Mouse (Mus musculus) c-Kit-positive CD71-negative TER-119-negative erythroid progenitor cells, embryonic 14.5 days (primary cell): Measurements from ENCODE around the gene Pcdh15.

ENCODE experiments used
- DNase-seq: peaks from one replicate; pipeline ENCODE4 v3.0.0-alpha.2; 2013; ENCODE audit warnings: low read depth

Pcdh15 gene

DNA sequence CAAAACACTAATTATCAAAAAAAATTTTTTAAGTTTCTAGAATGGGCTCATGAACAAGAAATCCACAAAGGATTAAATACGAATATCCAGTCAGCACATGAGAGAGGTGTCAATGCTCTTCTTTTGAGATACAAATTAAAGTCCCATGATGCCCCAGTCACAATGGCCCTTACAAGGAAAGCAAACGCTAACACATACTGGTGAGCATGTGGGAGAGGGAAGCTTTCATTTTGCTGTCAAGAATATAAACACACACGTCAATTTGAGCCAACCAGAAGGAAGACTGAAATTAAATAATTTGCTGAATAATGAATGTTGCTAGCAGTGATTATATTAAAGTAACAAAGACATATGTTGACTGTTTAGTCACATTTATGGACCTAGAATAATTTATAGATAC lies 1470.5 kb downstream of the Pcdh15 start:
- DNase-seq, result no peak

DNA sequence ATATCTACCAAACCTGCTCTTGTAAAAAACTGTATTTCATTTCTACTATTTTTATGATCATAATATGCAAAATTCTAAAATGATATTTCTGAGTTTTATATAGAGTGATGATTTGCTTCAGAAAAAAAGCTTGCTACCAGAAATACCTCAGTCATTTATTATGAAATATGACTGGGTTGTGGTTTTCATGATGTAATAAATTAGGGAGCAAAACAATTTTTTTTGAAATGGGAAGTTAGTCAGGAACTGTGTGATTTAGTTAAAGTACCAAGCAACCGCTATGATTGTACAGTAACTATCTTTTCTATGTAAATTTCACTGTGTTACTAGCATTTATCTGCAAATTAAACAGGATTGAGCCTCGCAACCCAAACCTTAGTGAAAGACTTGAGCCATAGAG lies 1480.8 kb downstream of the Pcdh15 start:
- no peak for DNase-seq

DNA sequence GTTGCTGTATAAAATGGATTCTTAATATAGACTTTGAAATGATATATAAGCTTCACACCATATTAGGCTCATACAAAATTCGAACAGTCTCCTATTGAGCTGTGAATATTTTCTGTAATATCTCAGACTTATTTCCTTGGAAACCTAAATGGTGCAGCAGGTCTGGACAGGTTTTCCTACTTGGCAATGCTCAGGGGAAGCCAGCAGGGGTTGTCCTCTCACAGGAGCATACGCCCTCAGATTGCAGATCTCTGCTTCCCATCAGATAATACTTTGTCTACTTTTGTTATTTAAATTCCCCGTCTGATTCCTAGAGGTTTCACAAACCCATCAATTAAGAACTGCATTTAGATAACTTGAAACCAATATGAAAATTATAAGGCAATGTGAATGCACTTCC lies 1492.7 kb downstream of the Pcdh15 start:
- no peak for DNase-seq

DNA sequence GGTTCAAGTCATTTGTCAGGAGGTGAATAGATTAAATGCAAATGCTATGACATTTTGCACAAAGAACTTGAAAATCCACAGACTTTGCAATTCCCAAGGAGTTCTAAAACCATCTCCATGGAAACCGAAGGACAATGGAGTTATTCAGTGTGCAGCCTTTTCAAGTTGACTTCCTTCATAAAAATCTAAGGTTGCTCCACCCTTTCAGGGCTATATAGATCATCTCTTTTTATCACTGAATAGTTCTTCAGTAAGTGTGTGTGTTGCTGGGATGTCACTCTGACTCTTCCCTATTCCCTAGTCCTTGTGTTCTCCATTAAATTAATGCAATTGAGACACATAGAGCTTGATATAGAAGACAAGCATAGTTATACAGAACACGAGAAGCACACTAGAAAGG lies 1508.5 kb downstream of the Pcdh15 start:
- DNase-seq, result no peak

DNA sequence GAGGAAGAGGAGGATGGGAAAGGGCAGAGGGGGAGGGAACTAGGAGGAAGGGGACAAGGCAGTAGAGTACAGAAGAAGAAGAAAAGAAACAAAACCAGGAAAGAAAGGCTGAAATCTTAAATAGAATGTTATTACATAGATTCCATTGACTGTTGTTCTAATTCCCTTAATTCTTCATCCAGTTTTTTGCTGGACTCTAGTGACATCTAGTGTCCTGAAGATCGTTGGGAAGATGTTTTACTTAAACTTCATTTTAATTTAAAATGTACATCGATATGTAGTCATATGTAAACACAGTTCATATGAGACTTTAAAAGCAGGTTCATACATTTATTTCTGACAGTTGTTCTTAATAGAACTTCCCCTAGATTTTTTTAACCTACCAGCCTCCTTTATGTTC lies 1522.7 kb downstream of the Pcdh15 start:
- DNase-seq, result no peak

DNA sequence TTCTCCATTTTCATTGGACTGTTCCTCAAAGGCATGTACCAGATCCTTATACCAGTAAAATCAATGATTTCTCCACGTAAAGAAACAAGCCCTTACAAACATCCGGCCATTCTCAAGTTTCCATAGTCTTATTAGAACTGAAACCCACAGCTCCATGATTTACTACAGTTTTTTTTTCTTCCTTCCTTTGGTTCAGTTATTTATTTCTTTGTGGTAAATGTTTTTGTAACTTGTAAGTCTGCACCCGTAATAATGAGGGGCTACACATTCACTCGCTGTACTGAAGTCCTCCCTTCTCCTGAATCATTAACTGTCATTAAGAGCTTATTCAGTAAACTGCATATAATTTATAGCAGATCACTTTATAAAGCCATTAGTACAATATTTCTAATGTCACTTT lies 1526.6 kb downstream of the Pcdh15 start:
- DNase-seq, result no peak

DNA sequence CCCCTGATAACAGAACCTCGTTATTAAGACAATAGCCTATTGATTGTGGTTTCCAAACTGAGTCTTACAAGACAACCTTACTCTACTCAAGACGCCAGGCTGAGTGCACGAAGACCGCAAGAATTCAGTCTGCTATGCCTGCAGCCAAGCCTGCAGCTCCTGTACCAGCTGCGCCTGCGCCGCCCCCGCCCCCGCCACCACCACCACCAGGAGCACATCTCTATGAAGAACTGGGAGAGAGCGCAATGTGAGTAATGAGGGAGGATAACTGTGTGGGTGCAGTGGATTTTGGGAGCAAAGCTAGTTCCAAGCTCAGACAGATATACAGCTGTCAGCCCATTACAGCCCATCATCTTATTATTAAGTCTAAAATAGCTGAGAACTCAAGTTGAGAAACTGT lies 1527.5 kb downstream of the Pcdh15 start:
- DNase-seq, result no peak

DNA sequence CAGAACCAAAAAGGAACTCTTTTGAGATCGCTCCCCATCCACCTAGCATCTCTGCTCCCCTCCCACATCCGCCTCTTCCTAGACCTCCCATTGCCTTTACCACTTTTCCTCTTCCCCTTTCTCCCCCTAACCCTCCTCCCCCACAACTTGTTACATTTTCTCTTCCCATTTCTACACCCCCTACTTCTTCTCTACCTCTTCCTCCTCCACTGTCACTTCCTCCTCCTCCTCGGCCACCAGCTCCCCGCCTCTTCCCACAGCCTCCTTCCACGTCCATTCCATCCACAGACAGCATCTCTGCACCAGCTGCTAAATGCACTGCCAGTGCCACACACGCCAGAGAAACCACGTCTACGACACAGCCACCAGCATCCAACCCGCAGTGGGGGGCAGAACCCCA lies 1532.2 kb downstream of the Pcdh15 start:
- DNase-seq, result no peak

DNA sequence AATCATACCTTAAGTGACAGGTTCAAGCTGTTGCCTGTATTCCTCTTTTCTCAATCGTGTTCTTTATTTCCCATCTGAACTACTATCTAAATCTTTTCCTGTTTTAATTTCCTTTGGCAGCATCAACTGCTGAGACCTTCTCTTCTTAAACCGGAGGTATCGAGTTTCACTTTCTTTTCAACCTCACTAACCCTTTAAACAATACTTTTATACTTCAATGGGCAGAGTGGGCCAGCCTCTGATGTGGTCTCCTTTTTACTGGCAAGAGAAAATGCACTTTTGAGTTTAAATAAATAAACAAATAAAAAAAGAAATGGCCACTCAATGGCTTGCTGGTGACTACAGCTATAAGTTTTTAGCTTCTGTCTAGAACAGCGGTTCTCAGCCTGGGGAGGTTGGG lies 1537.9 kb downstream of the Pcdh15 start:
- no peak for DNase-seq

DNA sequence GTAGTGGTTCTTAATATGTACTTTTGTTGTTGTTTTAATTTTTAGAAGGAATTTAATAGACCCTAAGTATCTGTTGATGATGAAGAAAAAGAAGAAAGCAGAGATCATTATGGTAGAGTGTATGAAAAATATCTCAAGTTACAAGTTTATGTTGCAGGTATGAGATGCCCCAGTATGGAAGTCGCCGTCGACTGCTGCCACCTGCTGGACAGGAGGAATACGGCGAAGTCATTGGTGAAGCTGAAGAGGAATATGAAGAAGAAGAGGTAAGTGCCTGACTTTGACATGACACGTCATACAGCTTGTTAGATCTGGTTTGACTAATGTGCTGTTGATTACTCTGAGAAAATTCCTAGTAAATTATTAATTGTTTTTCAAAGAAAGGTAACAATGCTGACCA lies 1543.0 kb downstream of the Pcdh15 start:
- peak; percentile 3 for DNase-seq

DNA sequence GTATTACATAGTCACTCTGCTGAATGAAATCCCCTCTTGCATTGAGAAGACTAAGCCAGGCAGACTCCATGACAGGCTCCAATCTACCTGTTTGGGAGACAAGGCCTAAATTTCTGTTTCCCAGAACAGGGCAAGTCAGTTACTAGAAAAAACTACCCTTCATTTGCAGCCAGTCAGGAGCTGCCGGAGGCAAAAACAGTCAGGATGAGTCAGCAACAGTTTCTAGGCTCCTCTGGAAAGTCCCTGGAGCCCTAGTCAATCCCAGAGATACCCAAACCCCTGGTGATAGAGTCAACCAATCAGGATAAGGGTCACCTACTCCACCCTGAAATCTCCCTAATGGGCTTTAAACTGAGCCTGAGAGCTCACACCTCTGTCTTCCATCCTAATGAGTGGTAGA lies 1564.0 kb downstream of the Pcdh15 start:
- DNase-seq, result no peak

DNA sequence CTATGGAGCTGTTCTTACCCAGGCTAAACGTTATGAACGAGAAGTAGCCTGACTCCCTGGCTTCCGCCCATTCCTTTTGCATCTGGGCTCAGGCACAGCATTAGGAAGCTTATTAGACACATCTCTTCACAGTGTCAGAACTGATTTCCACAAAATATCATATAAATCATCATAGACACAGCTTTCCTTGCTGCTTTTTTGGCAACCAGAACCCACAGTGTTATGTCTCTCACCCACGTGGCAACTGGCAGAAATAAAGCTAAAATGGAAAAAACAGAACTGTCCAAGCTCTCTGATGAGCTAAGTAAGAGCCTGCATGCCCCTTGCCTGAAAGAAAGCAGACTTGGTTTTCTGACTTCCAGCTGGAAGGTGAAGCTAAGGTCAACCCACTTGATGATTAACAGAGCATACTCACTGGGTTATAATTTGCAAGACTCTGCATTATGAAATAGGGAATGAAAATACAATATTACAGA lies 1580.9 kb downstream of the Pcdh15 start:
- no peak for DNase-seq

DNA sequence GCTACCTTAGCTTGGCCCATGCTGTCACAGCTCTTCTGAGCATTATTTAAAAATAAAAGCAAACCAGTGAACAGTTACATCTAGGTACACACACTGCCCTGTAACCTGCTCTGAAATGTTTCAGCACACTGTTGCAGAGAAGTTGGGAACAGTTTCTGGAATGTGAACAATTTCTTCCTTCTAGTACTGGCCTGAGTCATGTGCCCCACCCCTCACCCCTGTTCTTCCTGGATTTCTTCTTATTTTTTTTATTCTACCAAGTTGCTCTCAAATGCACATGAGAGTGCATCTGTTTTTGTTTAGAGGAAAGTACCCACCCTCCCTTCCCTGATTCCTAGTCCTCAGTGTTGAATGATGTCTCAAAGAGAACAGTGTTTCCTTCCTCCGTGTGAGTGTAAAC lies 1581.4 kb downstream of the Pcdh15 start:
- no peak for DNase-seq
